Mouse (Mus musculus) heart, embryonic 15.5 days (tissue): ENCODE measurements around the gene Cfap97d2. TPM values are rescaled to one million over a fixed set of nuclear protein-coding genes. Genes with fewer than 3 reads are reported as not detected.

Source experiments
- ATAC-seq: fragments of 200-750 bp; cut with Nextera tagmentation; replicated peaks from 2 replicates; pipeline ENCODE4 v1.8.0; 2017; ENCODE audit warnings: low read depth, moderate TSS enrichment; ENCODE audit not compliant: insufficient number of reproducible peaks, insufficient read depth, low FRiP score
- H3K27ac ChIP-seq: fragments of 300-500 bp; sonication (generic); 2 replicates; pipeline ENCODE4 v1.5.1; 2015; ENCODE audit warnings: mild to moderate bottlenecking, inconsistent platforms
- H3K27me3 ChIP-seq: fragments of 300-500 bp; sonication (generic); 2 replicates; pipeline ENCODE4 v1.6.1; 2015; ENCODE audit warnings: inconsistent platforms
- H3K36me3 ChIP-seq: fragments of 300-500 bp; sonication (generic); 2 replicates; pipeline ENCODE4 v1.6.1; 2015; ENCODE audit warnings: mild to moderate bottlenecking, inconsistent platforms
- H3K4me1 ChIP-seq: fragments of 300-500 bp; sonication (generic); replicated peaks from 2 replicates; pipeline ENCODE4 v1.6.1; 2015; ENCODE audit warnings: inconsistent platforms
- H3K4me2 ChIP-seq: fragments of 300-500 bp; sonication (generic); 2 replicates; pipeline ENCODE4 v1.6.1; 2015; ENCODE audit warnings: inconsistent platforms, mild to moderate bottlenecking, moderate library complexity
- H3K4me3 ChIP-seq: fragments of 300-500 bp; sonication (generic); 2 replicates; pipeline ENCODE4 v1.5.1; 2015; ENCODE audit warnings: mild to moderate bottlenecking, inconsistent platforms
- H3K9ac ChIP-seq: fragments of 300-500 bp; sonication (generic); 2 replicates; pipeline ENCODE4 v1.6.1; 2015; ENCODE audit warnings: mild to moderate bottlenecking, inconsistent platforms
- H3K9me3 ChIP-seq: fragments of 300-500 bp; sonication (generic); replicated peaks from 2 replicates; pipeline ENCODE4 v1.6.1; 2016; ENCODE audit warnings: inconsistent platforms
- WGBS: fragments of 180-500 bp; shearing (Covaris S2); methylation state at CpG from one replicate; pipeline ENCODE4 v1.1.7; 2015; ENCODE audit warnings: mixed read lengths; 5-methylcytosine and 5-hydroxymethylcytosine counted together
- polyA plus RNA-seq: library from polyadenylated mRNA; unstranded; fragments of >200 nt; fragmentation: Nextera tagmentation; extraction: Ambion mirVana; gene quantifications from 2 replicates; pipeline ENCODE4 v1.2.1, GENCODE M21; 2015

Gene Cfap97d2
- not detected in 2 replicates for polyA plus RNA-seq

DNA sequence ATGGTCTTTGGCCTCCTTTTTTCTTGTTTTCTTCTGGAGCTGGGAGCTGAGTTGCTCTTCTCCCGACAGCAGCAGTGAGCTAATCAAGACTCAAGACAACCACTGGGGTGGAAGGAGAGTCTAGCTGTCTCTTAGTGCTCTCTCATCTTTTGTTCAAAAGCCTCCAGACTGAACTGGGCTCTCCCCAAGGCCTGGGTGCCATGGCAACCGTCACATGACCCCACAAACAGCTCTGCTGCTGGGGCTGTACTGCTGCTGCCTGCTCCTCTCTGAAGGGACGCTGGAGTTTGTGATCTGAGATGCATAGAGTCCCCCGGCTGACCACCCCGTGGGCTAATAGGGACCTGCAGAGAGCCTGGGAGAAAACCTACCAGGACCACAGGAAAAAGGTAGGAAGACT, at the start of gene Cfap97d2:
Cfap97d2 (plus strand) TSS at position 222 of the 400 bp plus-strand sequence.
- ATAC-seq = no peak
- Histone ChIP-seq H3K4me3 (no peak within 1 kb of the TSS), H3K9me3 (no peaks in the 10 kb centered on the region), H3K4me2 (no peak within 1 kb of the TSS), H3K27ac (no peak within 1 kb of the TSS), H3K36me3 (no peaks in the 10 kb centered on the region), H3K9ac (no peak within 1 kb of the TSS), H3K27me3 (no peaks in the 10 kb centered on the region), H3K4me1 (peaks cover 17% of the 10 kb centered on the region)
- WGBS = 17% methylated on average over 5 of the region's 5 CpGs

GRCm38 (mm10) chr8:13657479-13657878, 48.2 kb upstream of the Cfap97d2 start:
- no peak overlapping the region for H3K27ac ChIP-seq
- no peak overlapping the region for H3K9ac ChIP-seq
- H3K4me2 ChIP-seq = no peak overlapping the region
- no peaks in the 10 kb centered on the region for H3K36me3 ChIP-seq
- 48% methylated on average over 12 of the region's 12 CpGs for WGBS
- no peaks in the 10 kb centered on the region for H3K9me3 ChIP-seq
- H3K27me3 ChIP-seq = no peaks in the 10 kb centered on the region
- ATAC-seq = no peak
- no peak overlapping the region for H3K4me3 ChIP-seq
- peaks cover 35% of the 10 kb centered on the region for H3K4me1 ChIP-seq

- H3K4me1 ChIP-seq = peaks cover 33% of the 10 kb centered on the region
- H3K4me3 ChIP-seq = no peak overlapping the region
- no peak overlapping the region for H3K27ac ChIP-seq
- WGBS = 63% methylated on average over 13 of the region's 13 CpGs
- no peaks in the 10 kb centered on the region for H3K27me3 ChIP-seq
- no peak overlapping the region for H3K9ac ChIP-seq
- no peaks in the 10 kb centered on the region for H3K9me3 ChIP-seq
- no peaks in the 10 kb centered on the region for H3K36me3 ChIP-seq
- ATAC-seq = no peak
- no peak overlapping the region for H3K4me2 ChIP-seq
These were observed 45.4 kb upstream of the Cfap97d2 start for GRCm38 (mm10) chr8:13660323-13660722.

- 73% methylated on average over 6 of the region's 6 CpGs for WGBS
These were observed 40.9 kb upstream of the Cfap97d2 start for GRCm38 (mm10) chr8:13664711-13665210.

DNA sequence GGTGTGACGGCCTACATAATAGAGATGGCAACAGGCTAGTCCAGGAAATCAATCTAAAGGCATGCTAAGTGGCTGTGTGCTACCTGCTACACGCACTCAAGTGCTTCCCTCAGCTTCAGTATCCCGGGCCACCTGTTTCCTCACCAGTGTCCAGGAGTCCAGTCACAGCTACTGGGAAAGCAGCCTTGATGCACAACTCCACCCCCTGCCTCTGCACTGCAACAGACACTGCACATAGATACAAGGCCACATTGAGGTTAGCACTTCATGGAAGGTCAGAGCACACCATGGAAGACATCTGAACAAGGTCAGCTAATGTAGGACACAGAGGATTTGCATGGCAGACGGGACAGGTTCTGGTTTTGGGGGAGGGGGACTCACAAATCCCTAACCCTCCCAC, 40.2 kb upstream of the Cfap97d2 start:
- Histone ChIP-seq H3K9ac (no peak overlapping the region), H3K36me3 (no peaks in the 10 kb centered on the region), H3K4me1 (peaks cover 63% of the 10 kb centered on the region), H3K4me2 (0 out of 2 replicates have a peak overlapping the region, but pooled peaks have one; percentile 6), H3K27ac (peak overlapping the region; percentile 64), H3K4me3 (no peak overlapping the region), H3K9me3 (no peaks in the 10 kb centered on the region), H3K27me3 (no peaks in the 10 kb centered on the region)
- no peak for ATAC-seq
- WGBS = 72% methylated on average over 4 of the region's 4 CpGs

More at GRCm38 (mm10) chr8:13664711-13665210, 40.9 kb upstream of the Cfap97d2 start:
- Histone ChIP-seq H3K36me3 (no peaks in the 10 kb centered on the region), H3K4me1 (peaks cover 59% of the 10 kb centered on the region), H3K9me3 (no peaks in the 10 kb centered on the region), H3K4me3 (no peak overlapping the region), H3K9ac (no peak overlapping the region), H3K4me2 (no peak overlapping the region), H3K27me3 (no peaks in the 10 kb centered on the region), H3K27ac (0 out of 2 replicates have a peak overlapping the region, but pooled peaks have one; percentile 11)
- no peak for ATAC-seq

- no peak overlapping the region for H3K9ac ChIP-seq
- WGBS = 22% methylated on average over 8 of the region's 8 CpGs
- no peaks in the 10 kb centered on the region for H3K36me3 ChIP-seq
- no peak overlapping the region for H3K4me3 ChIP-seq
- no peaks in the 10 kb centered on the region for H3K9me3 ChIP-seq
- peaks cover 67% of the 10 kb centered on the region for H3K4me1 ChIP-seq
- no peaks in the 10 kb centered on the region for H3K27me3 ChIP-seq
- H3K27ac ChIP-seq = peak overlapping the region; percentile 64
- 0 out of 2 replicates have a peak overlapping the region, but pooled peaks have one; percentile 6 for H3K4me2 ChIP-seq
- 0 out of 2 replicates have a peak, but pooled peaks have one; percentile 29 for ATAC-seq
These were observed 39.7 kb upstream of the Cfap97d2 start for GRCm38 (mm10) chr8:13665944-13666343.

DNA sequence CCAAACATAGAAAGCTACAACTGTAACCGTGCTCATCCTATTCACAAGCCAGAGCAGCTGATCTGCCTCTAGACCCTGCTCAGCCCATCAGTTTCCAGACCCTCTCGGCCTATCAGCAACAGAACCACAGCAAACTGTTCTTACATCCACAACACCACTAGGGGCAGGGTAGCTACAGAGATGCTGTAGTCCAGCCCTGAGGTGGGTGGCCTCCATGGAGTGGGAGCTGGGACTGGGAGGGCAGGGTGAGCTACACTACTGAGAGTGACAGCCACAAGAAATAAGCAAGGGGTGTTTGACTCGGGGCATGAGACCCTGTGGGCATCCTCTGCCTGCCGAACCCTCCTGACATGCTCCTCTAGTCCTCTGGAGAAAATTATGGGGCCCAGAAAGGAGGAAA, 37.8 kb upstream of the Cfap97d2 start:
- H3K4me2 ChIP-seq = peak overlapping the region; percentile 29; the same call in 1 of the 2 replicates

GRCm38 (mm10) chr8:13668367-13668766, 37.3 kb upstream of the Cfap97d2 start:
- Histone ChIP-seq H3K9ac (no peak overlapping the region), H3K9me3 (no peaks in the 10 kb centered on the region), H3K4me3 (no peak overlapping the region), H3K4me2 (peak overlapping the region; percentile 29), H3K27me3 (no peaks in the 10 kb centered on the region), H3K36me3 (no peaks in the 10 kb centered on the region), H3K4me1 (peaks cover 88% of the 10 kb centered on the region), H3K27ac (peak overlapping the region; percentile 82)
- ATAC-seq = peak; percentile 67
- WGBS = 10% methylated on average over 10 of the region's 10 CpGs

More for the DNA sequence above, 37.8 kb upstream of the Cfap97d2 start:
- ATAC-seq = no peak
- H3K27ac ChIP-seq = peak overlapping the region; percentile 82
- 64% methylated on average over 4 of the region's 4 CpGs for WGBS
- no peak overlapping the region for H3K4me3 ChIP-seq
- peaks cover 84% of the 10 kb centered on the region for H3K4me1 ChIP-seq
- H3K27me3 ChIP-seq = no peaks in the 10 kb centered on the region
- no peak overlapping the region for H3K9ac ChIP-seq
- H3K36me3 ChIP-seq = no peaks in the 10 kb centered on the region
- H3K9me3 ChIP-seq = no peaks in the 10 kb centered on the region

DNA sequence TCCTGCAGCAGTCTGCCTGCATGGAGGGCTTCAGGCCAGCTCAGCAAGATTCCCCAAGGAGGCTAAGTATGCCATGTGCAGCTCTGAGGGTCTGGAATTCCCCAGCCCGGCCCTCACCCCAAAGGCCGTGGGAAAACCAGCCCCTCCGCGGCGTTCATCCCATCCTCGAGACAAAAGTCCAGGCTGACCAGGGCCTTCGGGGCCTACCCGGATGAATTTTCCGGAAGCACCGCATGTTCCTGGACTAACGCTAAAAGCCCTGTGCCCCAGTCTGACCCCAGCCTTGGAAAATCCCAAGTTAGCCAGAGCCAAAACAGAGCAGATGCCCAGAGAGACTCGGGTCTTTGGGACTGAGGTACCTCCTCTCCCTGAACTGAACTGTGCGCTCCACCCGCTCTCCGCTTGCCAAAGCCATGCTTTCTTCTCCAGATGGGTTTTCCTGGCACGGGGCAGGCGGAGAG, 35.6 kb upstream of the Cfap97d2 start:
- Histone ChIP-seq H3K27me3 (no peaks in the 10 kb centered on the region), H3K9ac (no peak overlapping the region), H3K27ac (peak overlapping the region; percentile 42), H3K4me3 (no peak overlapping the region), H3K4me1 (peaks cover 91% of the 10 kb centered on the region), H3K4me2 (no peak overlapping the region), H3K9me3 (no peaks in the 10 kb centered on the region), H3K36me3 (no peaks in the 10 kb centered on the region)
- 77% methylated on average over 17 of the region's 17 CpGs for WGBS
- no peak for ATAC-seq

DNA sequence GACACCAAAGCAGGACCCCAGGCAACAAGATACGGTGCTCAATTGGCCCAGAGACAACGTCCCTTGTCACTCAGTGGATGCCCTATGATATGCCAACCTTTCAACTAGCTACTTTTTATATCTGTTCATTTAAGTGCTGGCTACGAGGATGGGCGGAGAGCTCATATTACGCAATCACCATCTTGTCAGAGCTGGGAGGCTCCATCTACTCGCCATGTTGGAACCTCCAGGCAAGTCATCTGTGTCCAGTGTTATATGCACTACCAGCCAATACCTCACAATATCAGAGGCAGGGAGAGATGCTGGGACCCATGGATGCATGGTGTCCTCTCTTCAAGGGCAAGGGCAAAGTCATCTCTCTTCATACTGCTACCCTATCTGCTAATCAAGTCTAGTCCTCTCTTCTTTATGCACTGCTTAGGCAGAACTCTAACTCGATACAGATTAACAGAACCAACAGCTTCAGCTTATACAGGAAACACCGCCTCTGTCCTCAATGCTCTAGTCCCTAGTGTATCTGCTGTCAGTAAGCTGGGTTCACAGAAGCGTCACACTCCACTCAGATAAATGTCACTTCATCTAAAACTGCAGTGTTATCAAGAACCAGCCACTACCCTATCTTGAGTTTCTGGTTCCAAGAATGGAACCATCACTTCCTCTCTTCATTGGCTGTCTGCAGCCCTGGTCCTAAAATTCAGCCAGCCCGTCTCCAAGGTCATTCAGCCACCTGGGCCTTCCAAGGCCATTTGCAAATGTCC, 34.3 kb upstream of the Cfap97d2 start:
- ATAC-seq = no peak
- H3K4me3 ChIP-seq = no peak overlapping the region
- H3K4me1 ChIP-seq = peaks cover 88% of the 10 kb centered on the region
- no peaks in the 10 kb centered on the region for H3K36me3 ChIP-seq
- WGBS = 72% methylated on average over 10 of the region's 10 CpGs
- H3K27me3 ChIP-seq = no peaks in the 10 kb centered on the region
- H3K9ac ChIP-seq = no peak overlapping the region
- no peaks in the 10 kb centered on the region for H3K9me3 ChIP-seq
- H3K27ac ChIP-seq = peak overlapping the region; percentile 27; the same call in 1 of the 2 replicates
- no peak overlapping the region for H3K4me2 ChIP-seq

GRCm38 (mm10) chr8:13673215-13673614, 32.5 kb upstream of the Cfap97d2 start:
- no peak for ATAC-seq
- Histone ChIP-seq H3K4me2 (0 out of 2 replicates have a peak overlapping the region, but pooled peaks have one; percentile 12), H3K9me3 (no peaks in the 10 kb centered on the region), H3K4me3 (no peak overlapping the region), H3K4me1 (peaks cover 79% of the 10 kb centered on the region), H3K27me3 (no peaks in the 10 kb centered on the region), H3K27ac (peak overlapping the region; percentile 33), H3K36me3 (no peaks in the 10 kb centered on the region), H3K9ac (no peak overlapping the region)
- 67% methylated on average over 4 of the region's 4 CpGs for WGBS
